Mouse (Mus musculus) heart, embryonic 14.5 days (tissue): ENCODE results near the gene Prkch. TPM values are rescaled to one million over a fixed set of nuclear protein-coding genes. Genes with fewer than 3 reads are reported as not detected.

Experiments used
- ATAC-seq: fragments of 200-750 bp; cut with Nextera tagmentation; 2 replicates; pipeline ENCODE4 v1.8.0; 2017; ENCODE audit warnings: low read depth, moderate TSS enrichment; ENCODE audit not compliant: insufficient number of reproducible peaks, insufficient read depth, low FRiP score
- H3K27ac ChIP-seq, 2 experiments: fragments of 200-500 bp in 1 of 2; fragments of 300-500 bp in 1 of 2; sonication (generic) in 1 of 2; replicated peaks in 1 of 2; 2 replicates each; pipeline ENCODE4 v1.5.1; 2012 to 2014; ENCODE audit warnings: low read depth in 2 of 2, low read length in 2 of 2, control low read depth in 1 of 2, mild to moderate bottlenecking in 1 of 2, mixed read lengths in 1 of 2; ENCODE audit not compliant: control insufficient read depth in 1 of 2, insufficient read depth in 1 of 2
- H3K27me3 ChIP-seq: fragments of 300-500 bp; sonication (generic); 2 replicates; pipeline ENCODE4 v1.6.1; 2014; ENCODE audit warnings: mild to moderate bottlenecking, low read length, control low read depth; ENCODE audit not compliant: control insufficient read depth, insufficient read depth
- H3K36me3 ChIP-seq: fragments of 300-500 bp; sonication (generic); 2 replicates; pipeline ENCODE4 v1.6.1; 2014; ENCODE audit warnings: mild to moderate bottlenecking, control low read depth, low read length, mixed read lengths; ENCODE audit not compliant: control insufficient read depth, insufficient read depth
- H3K4me1 ChIP-seq, 2 experiments: fragments of 200-500 bp in 1 of 2; fragments of 300-500 bp in 1 of 2; sonication (generic) in 1 of 2; 2 replicates each; pipeline ENCODE4 v1.6.1; 2012 to 2014; ENCODE audit warnings: low read length in 2 of 2, control low read depth in 1 of 2, mixed read lengths in 1 of 2; ENCODE audit not compliant: control insufficient read depth in 2 of 2, insufficient read depth in 2 of 2
- H3K4me2 ChIP-seq: fragments of 300-500 bp; sonication (generic); 2 replicates; pipeline ENCODE4 v1.6.1; 2014; ENCODE audit warnings: mild to moderate bottlenecking, low read length
- H3K4me3 ChIP-seq, 2 experiments: fragments of 200-500 bp in 1 of 2; fragments of 300-500 bp in 1 of 2; sonication (generic) in 1 of 2; 2 replicates each; pipeline ENCODE4 v1.5.1; 2012 to 2014; ENCODE audit warnings: low read length in 2 of 2, mild to moderate bottlenecking in 2 of 2, control low read depth in 1 of 2, low read depth in 1 of 2, moderate library complexity in 1 of 2; ENCODE audit not compliant: control insufficient read depth in 1 of 2, insufficient read depth in 1 of 2
- H3K9ac ChIP-seq: fragments of 300-500 bp; sonication (generic); 2 replicates; pipeline ENCODE4 v1.6.1; 2014; ENCODE audit warnings: mild to moderate bottlenecking, low read length
- H3K9me3 ChIP-seq: fragments of 300-500 bp; sonication (generic); 2 replicates; pipeline ENCODE4 v1.6.1; 2016; ENCODE audit warnings: low read length, control low read depth; ENCODE audit not compliant: control insufficient read depth
- WGBS: fragments of 180-500 bp; shearing (Covaris S2); extraction: QIAGEN DNeasy Blood & Tissue Kit; methylation state at CpG from one replicate; pipeline ENCODE4 v1.1.7; 2014; 5-methylcytosine and 5-hydroxymethylcytosine counted together
- polyA plus RNA-seq: library from polyadenylated mRNA; unstranded; fragments of >200 nt; fragmentation: Nextera tagmentation; extraction: Ambion mirVana; gene quantifications from 2 replicates; pipeline ENCODE4 v1.2.1, GENCODE M21; 2014

Gene Prkch
- polyA plus RNA-seq, 1 experiment from 2014 or later = 16.5 TPM

DNA sequence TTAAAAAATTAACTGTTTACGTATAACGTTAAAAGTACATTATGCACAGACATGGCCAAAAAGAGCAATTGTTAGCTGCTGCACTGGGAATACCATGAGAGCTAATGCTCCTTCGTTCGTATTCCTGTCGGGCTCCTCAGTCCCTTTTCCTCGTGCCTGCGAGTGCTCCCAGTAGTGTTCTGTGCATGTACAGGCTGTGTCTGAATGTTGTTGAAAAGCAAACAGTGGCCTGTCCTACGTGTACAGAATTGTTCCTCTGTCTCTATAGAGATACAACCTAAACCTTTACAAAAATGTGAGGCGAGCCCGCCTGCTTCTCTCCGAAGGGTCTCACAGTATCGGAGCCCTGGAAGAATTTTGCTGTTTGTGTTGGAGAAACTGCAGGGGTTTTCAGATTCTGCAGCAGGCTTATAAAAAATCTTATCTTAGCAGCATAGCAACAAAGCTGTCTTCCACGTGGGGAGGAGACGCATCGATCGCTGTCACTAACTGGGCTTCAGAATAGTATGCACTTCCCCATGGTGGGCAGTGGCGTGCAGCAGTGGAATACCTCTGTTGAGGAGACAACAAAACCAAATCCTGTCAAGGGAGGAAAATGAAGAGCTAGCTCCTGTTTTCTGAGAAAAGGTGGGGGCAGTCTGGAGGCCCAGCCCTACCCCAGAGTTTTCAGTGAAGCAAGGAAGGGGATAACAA, 147.4 kb downstream of the Prkch start:
- H3K9ac ChIP-seq = no peak overlapping the region
- no peaks in the 10 kb centered on the region for H3K9me3 ChIP-seq
- no peak overlapping the region for H3K4me2 ChIP-seq
- H3K36me3 ChIP-seq = 0 out of 2 replicates have a peak, but pooled peaks cover 3% of the 10 kb centered on the region
- H3K4me3 ChIP-seq = no peak overlapping the region
- no peak for ATAC-seq
- 55% methylated on average over 17 of the region's 17 CpGs for WGBS
- peaks cover 19 to 32% of the 10 kb centered on the region in 2 experiments for H3K4me1 ChIP-seq
- no peak overlapping the region for H3K27ac ChIP-seq
- no peaks in the 10 kb centered on the region for H3K27me3 ChIP-seq

DNA sequence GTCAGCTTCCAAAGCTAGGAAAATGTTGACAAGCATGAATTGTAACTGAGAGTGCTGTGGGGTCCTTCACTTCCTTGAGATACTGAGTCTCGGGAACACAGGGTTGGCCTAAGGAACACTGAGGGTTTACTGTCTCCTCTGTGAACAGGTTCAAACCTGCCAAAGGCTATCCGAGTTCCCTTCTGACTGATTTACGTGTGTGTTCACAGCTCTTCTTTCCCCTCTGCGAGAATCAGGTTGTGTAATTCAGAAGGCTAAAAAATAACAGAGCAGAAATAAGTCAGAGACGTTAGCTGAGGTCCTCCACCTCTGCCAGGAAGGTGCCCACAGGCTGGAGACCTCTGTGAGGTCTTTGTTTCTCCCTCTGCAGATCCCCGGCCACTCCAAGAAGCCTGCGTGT, 148.3 kb downstream of the Prkch start:
- ATAC-seq = no peak
- Histone ChIP-seq H3K4me1 (peaks cover 19 to 32% of the 10 kb centered on the region in 2 experiments), H3K4me2 (no peak overlapping the region), H3K36me3 (0 out of 2 replicates have a peak, but pooled peaks cover 3% of the 10 kb centered on the region), H3K9ac (no peak overlapping the region), H3K9me3 (no peaks in the 10 kb centered on the region), H3K27ac (no peak overlapping the region), H3K27me3 (no peaks in the 10 kb centered on the region), H3K4me3 (no peak overlapping the region)
- 69% methylated on average over 7 of the region's 7 CpGs for WGBS

DNA sequence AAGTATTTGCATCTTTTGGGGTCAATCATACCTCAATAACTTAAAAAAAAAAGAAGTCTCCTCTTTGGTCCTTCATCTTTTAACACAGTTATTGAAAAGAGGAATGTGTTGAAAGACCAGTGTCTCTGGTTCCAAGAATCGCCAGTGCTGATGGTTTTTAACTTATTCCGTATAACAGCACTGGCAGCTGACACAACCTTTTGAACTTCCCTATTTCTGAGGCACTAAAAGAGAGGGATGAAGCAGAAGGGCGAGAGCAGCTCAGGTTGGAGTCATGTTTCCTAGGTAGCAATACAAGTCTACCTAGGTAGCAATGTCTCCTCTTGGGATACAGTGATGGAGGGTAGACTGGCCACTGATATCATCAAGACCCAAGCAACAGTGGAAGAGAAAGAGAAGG, 152.3 kb downstream of the Prkch start:
- Histone ChIP-seq H3K4me3 (no peak overlapping the region), H3K27me3 (no peaks in the 10 kb centered on the region), H3K9me3 (no peaks in the 10 kb centered on the region), H3K27ac (no peak overlapping the region), H3K36me3 (0 out of 2 replicates have a peak, but pooled peaks cover 3% of the 10 kb centered on the region), H3K4me2 (no peak overlapping the region), H3K9ac (no peak overlapping the region), H3K4me1 (peaks cover 15% of the 10 kb centered on the region in 2 experiments)
- WGBS = 84% methylated on average over 3 of the region's 3 CpGs
- ATAC-seq = no peak

DNA sequence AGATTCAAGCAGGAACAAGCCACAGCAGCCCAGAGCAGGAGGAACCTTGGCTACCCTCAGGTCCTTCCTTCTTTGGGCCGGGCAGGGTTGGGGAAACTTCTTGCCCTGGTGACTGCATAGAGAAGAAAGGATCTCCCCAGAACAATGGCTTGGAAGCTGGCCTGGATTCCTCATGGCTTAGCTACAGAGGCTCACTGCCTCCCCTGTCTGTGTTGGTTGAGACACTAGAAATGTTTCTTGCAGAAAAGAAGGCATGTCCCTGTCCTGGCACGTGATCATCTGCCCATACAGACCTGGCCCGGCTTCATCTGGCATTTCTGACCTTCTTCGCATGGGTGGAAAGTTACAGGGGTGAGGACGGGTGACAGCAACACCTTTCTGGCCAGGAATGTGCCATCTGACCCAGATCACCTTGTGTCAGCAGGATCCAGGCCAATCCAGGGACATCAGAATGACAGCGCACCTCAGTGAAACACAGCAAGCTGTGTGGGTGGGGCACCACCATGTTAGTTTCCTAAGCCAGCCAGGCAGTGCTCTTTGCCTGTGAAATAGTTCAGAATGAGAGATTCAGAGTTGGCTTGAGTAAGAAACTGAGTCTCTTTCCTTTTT, 155.1 kb downstream of the Prkch start:
- no peak overlapping the region for H3K9ac ChIP-seq
- no peaks in the 10 kb centered on the region for H3K27me3 ChIP-seq
- no peaks in the 10 kb centered on the region for H3K9me3 ChIP-seq
- WGBS = 74% methylated on average over 6 of the region's 6 CpGs
- H3K4me3 ChIP-seq = no peak overlapping the region
- peaks cover 9 to 11% of the 10 kb centered on the region in 2 experiments for H3K4me1 ChIP-seq
- no peak overlapping the region for H3K4me2 ChIP-seq
- no peak overlapping the region for H3K27ac ChIP-seq
- H3K36me3 ChIP-seq = 0 out of 2 replicates have a peak, but pooled peaks cover 3% of the 10 kb centered on the region
- no peak for ATAC-seq

DNA sequence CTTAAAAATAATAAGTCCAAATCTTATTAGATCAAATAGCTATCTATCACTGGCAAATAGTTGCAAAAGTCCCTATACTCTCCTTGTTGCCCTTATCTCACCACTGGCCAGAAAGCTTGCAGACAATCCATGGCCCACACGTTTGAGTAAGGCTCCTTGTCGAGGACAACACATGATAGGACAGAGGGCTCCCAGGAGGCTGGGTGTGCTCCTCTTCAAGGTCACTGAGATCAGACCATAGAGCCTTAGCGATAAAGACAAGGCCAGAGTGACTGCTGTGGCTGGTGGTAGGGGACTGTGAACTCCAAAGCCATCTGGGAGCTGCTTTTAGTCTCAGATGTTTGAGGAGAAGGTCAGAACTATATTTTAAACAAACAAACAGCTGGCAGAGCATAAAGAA, 158.0 kb downstream of the Prkch start:
- Histone ChIP-seq H3K9me3 (no peaks in the 10 kb centered on the region), H3K27ac (peak overlapping the region; percentile 12 to 41; a peak in 2 of 4 replicates), H3K9ac (no peak overlapping the region), H3K36me3 (no peaks in the 10 kb centered on the region), H3K4me1 (peaks cover 9 to 15% of the 10 kb centered on the region in 2 experiments), H3K27me3 (no peaks in the 10 kb centered on the region), H3K4me3 (no peak overlapping the region), H3K4me2 (no peak overlapping the region)
- ATAC-seq = no peak
- WGBS = 18% methylated on average over 3 of the region's 3 CpGs

DNA sequence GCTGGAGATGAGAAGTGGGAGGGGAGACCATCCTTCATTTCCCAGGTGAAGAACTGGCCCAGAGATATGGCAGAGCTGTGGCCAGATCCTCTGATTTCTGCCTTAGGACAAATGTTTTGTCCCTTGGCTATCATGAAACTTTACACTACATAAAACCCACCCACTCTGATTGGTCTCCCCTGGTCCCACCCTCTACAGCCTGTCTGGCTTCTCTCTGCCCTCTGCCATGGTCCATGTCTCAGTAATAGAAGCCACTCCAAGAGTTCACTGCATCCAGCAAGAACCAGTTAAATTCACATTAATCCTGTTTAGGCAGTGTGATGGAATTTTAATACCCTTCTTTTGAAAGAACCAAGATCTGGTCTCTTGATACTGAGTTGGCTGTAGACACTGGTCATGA, 158.5 kb downstream of the Prkch start:
- Histone ChIP-seq H3K4me1 (peaks cover 10 to 18% of the 10 kb centered on the region in 2 experiments), H3K27ac (peak overlapping the region in 1 of 2 experiments; percentile 12; a peak in 1 of 4 replicates)
- ATAC-seq = no peak

DNA sequence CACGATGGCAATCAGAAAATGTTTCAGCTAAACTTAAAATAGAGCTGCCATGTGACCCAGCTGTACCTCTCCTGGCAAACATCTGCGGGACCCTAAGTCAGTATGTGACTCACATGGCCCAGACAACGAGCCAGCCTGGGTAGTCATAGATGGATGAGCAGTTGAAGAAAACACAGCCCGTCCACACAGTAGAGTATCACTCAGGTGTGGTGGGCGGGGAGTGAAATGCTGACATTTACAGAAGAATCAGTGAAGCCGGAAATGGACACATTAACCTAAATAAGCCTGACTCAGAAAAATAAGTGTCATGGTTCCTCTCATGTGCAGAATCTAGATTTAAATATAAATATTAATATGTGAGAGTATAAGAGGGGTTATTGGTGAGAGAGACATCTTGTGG, 161.5 kb downstream of the Prkch start:
- no peak for ATAC-seq
- peaks cover 8 to 23% of the 10 kb centered on the region in 2 experiments for H3K4me1 ChIP-seq
- H3K27ac ChIP-seq = no peak overlapping the region
- H3K9me3 ChIP-seq = no peaks in the 10 kb centered on the region
- H3K9ac ChIP-seq = no peak overlapping the region
- no peaks in the 10 kb centered on the region for H3K36me3 ChIP-seq
- no peak overlapping the region for H3K4me3 ChIP-seq
- 80% methylated on average over 6 of the region's 6 CpGs for WGBS
- no peaks in the 10 kb centered on the region for H3K27me3 ChIP-seq
- no peak overlapping the region for H3K4me2 ChIP-seq

More for the DNA sequence above, 158.5 kb downstream of the Prkch start:
- no peaks in the 10 kb centered on the region for H3K27me3 ChIP-seq
- no peaks in the 10 kb centered on the region for H3K36me3 ChIP-seq
- H3K9me3 ChIP-seq = no peaks in the 10 kb centered on the region
- H3K4me3 ChIP-seq = no peak overlapping the region
- no peak overlapping the region for H3K9ac ChIP-seq
- no peak overlapping the region for H3K4me2 ChIP-seq
